Mouse (Mus musculus) liver, postnatal 0 days (tissue): Measurements from ENCODE around the gene 0610037L13Rik. TPM values are rescaled to one million over a fixed set of nuclear protein-coding genes. Genes with fewer than 3 reads are reported as not detected.

ENCODE experiments used
- ATAC-seq: fragments of 200-750 bp; cut with Nextera tagmentation; 2 replicates; pipeline ENCODE4 v1.8.0; 2017; ENCODE audit warnings: mild to moderate bottlenecking, moderate library complexity
- DNase-seq: peaks from one replicate; pipeline ENCODE4 v3.0.0-alpha.2; 2016
- H3K27ac ChIP-seq: fragments of 300-500 bp; sonication (generic); 2 replicates; pipeline ENCODE4 v1.5.1; 2014; ENCODE audit warnings: antibody characterized with exemption, moderate library complexity, mild to moderate bottlenecking, low read depth
- H3K27me3 ChIP-seq: fragments of 300-500 bp; sonication (generic); 2 replicates; pipeline ENCODE4 v1.6.1; 2014; ENCODE audit warnings: low read length, control low read depth, mixed read lengths; ENCODE audit not compliant: insufficient read depth
- H3K36me3 ChIP-seq: fragments of 300-500 bp; sonication (generic); replicated peaks from 2 replicates; pipeline ENCODE4 v1.6.1; 2014; ENCODE audit warnings: mild to moderate bottlenecking, control low read depth, low read length, moderate library complexity, mixed read lengths; ENCODE audit not compliant: insufficient read depth
- H3K4me1 ChIP-seq: fragments of 300-500 bp; sonication (generic); 2 replicates; pipeline ENCODE4 v1.6.1; 2014; ENCODE audit warnings: antibody characterized with exemption, mild to moderate bottlenecking, control low read depth; ENCODE audit not compliant: insufficient read depth
- H3K4me2 ChIP-seq: fragments of 300-500 bp; sonication (generic); 2 replicates; pipeline ENCODE4 v1.6.1; 2014; ENCODE audit warnings: low read depth, mild to moderate bottlenecking, low read length, moderate library complexity, mixed read lengths
- H3K4me3 ChIP-seq: fragments of 300-500 bp; sonication (generic); 2 replicates; pipeline ENCODE4 v1.5.1; 2014; ENCODE audit warnings: low read depth, low read length
- H3K9ac ChIP-seq: fragments of 300-500 bp; sonication (generic); replicated peaks from 2 replicates; pipeline ENCODE4 v1.6.1; 2014; ENCODE audit warnings: mild to moderate bottlenecking, moderate library complexity
- H3K9me3 ChIP-seq: fragments of 300-500 bp; sonication (generic); 2 replicates; pipeline ENCODE4 v1.6.1; 2016; ENCODE audit warnings: mild to moderate bottlenecking, control low read depth, low read length, mixed read lengths
- CTCF ChIP-seq: sonication (generic); IDR thresholded peaks from 2 replicates; pipeline ENCODE4 v1.5.1; 2016; ENCODE audit warnings: antibody characterized with exemption, low read depth
- EP300 ChIP-seq: IDR thresholded peaks from 2 replicates; pipeline ENCODE4 v1.6.1; 2016; ENCODE audit warnings: antibody characterized with exemption, low read depth, mild to moderate bottlenecking
- WGBS: fragments of 180-500 bp; shearing (Covaris S2); extraction: QIAGEN DNeasy Blood & Tissue Kit; methylation state at CpG from one replicate; pipeline ENCODE4 v1.1.7; 2014; ENCODE audit not compliant: insufficient replicate concordance; 5-methylcytosine and 5-hydroxymethylcytosine counted together
- polyA plus RNA-seq: library from polyadenylated mRNA; unstranded; fragments of >200 nt; fragmentation: Nextera tagmentation; extraction: Ambion mirVana; gene quantifications from 2 replicates; pipeline ENCODE4 v1.2.1, GENCODE M21; 2015

Gene 0610037L13Rik
- polyA plus RNA-seq, 1 experiment from 2014 or later = 44.4 TPM

DNA sequence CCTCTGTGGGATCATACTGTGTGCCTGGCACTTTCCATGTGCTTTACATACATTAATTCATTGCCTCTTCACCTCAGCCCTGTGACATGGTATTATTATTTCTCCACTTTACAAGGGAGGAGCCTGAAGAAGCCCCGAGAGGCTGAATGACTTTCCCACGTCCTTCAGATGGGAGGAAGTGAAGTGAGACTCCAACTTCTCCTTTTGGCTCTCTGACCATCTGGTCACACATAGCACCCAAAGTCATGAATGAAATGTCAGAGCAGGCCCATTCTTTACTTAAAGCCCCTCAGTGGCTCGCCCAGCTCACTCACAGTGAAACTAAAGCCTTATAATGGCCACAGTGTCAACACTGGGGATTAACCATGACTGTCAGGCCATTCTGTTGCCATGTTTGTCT, 45.6 kb downstream of the 0610037L13Rik start:
- Histone ChIP-seq H3K36me3 (no peaks in the 10 kb centered on the region), H3K4me2 (no peak overlapping the region), H3K9ac (no peak overlapping the region), H3K4me1 (no peaks in the 10 kb centered on the region), H3K27me3 (no peaks in the 10 kb centered on the region), H3K4me3 (no peak overlapping the region), H3K9me3 (no peaks in the 10 kb centered on the region), H3K27ac (no peak overlapping the region)
- ATAC-seq (no peak), DNase-seq (no peak)
- no peak for TF ChIP-seq CTCF
- no peak for TF ChIP-seq EP300
- 36% methylated on average over 3 of the region's 3 CpGs for WGBS

DNA sequence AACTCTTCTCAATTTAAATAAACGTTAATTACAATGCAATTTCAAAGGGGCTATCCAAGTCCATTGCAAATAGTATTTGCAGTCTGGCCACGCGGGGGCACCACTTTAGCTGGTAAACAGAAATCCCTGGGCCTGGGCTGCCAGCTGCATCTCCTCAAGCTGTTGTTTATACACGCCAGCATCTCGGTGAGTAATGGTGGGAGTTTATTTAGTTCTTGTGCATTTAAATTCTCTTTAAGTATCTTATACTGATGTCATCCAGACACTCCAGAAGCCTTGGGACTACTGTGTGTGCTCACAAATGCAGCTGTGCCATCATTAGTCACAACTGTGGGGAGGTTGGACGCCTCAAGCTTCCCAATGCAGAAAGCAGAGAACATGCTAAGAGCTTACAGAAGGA, 47.7 kb downstream of the 0610037L13Rik start:
- Histone ChIP-seq H3K27me3 (no peaks in the 10 kb centered on the region), H3K4me2 (no peak overlapping the region), H3K36me3 (no peaks in the 10 kb centered on the region), H3K9ac (no peak overlapping the region), H3K4me3 (no peak overlapping the region), H3K9me3 (no peaks in the 10 kb centered on the region), H3K4me1 (no peaks in the 10 kb centered on the region), H3K27ac (no peak overlapping the region)
- DNase-seq (peak; percentile 59), ATAC-seq (no peak)
- WGBS = 22% methylated on average over 6 of the region's 6 CpGs
- TF ChIP-seq EP300 (no peak), CTCF (peak; percentile 61)

DNA sequence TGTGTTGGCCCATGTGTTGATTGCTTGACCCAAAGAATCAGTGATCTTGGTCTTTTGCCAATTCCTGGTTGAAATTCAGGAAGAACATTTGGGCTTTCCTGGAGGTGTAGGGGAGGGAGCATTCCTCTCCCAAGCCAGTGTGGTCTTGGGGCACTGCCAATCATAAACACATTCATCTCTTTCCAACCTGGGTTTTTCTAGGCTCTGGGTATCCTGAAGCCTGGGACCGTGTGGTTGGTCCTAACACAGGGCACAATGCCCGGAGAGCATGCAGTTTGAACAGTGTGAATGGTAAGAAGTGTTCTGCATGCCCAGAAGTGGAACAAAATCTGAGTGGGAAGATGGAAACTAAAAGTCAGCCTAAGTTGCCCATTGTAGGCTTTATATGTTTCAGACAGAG, 48.5 kb downstream of the 0610037L13Rik start:
- ATAC-seq (no peak), DNase-seq (no peak)
- H3K27me3 ChIP-seq = no peaks in the 10 kb centered on the region
- H3K4me1 ChIP-seq = no peaks in the 10 kb centered on the region
- no peak overlapping the region for H3K4me2 ChIP-seq
- no peak overlapping the region for H3K9ac ChIP-seq
- no peak overlapping the region for H3K4me3 ChIP-seq
- no peak for TF ChIP-seq CTCF
- no peak for TF ChIP-seq EP300
- 75% methylated on average over 2 of the region's 2 CpGs for WGBS
- H3K9me3 ChIP-seq = no peaks in the 10 kb centered on the region
- H3K27ac ChIP-seq = no peak overlapping the region
- H3K36me3 ChIP-seq = no peaks in the 10 kb centered on the region

DNA sequence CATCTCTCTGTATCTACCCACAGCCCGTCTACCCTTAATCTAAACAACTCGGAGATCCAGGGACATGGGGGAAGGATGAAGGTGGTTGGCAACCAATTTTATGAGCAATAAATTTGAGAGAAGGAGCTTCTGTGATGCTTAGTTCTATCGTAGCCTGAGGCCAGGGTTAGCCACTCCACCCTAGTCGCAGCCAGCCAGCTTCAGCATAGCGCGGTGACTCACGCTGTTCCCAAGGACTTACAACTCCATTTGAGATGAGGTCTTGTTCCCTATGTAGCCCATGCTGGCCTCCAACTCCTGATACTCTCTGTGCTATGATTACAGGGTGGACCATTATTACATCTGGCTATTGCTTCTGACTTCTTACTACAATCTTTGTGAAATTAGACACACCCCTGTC, 53.1 kb downstream of the 0610037L13Rik start:
- no peak overlapping the region for H3K4me2 ChIP-seq
- no peak overlapping the region for H3K9ac ChIP-seq
- DNase-seq (no peak), ATAC-seq (no peak)
- 85% methylated on average over 7 of the region's 7 CpGs for WGBS
- H3K36me3 ChIP-seq = no peaks in the 10 kb centered on the region
- TF ChIP-seq EP300 = no peak
- no peak for TF ChIP-seq CTCF
- H3K4me1 ChIP-seq = no peaks in the 10 kb centered on the region
- H3K9me3 ChIP-seq = no peaks in the 10 kb centered on the region
- H3K27me3 ChIP-seq = no peaks in the 10 kb centered on the region
- H3K4me3 ChIP-seq = no peak overlapping the region
- no peak overlapping the region for H3K27ac ChIP-seq

DNA sequence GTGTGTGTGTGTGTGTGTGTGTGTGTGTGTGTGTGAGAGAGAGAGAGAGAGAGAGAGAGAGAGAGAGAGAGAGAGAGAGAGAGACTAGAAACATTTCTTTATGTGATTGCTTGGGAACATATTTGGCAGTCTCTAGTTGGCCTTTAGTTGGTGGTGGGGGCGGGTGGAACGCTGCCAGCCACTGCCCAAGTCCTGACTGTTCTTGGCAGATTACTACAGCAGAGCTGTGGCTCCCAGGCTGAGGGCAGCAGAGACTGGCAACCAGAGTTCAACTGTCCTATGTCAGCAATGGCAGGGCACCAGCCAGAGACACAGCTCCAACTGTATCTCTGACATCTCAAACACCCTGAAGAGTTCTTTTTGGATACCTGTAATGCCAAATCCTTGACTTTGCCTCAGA, 54.5 kb downstream of the 0610037L13Rik start:
- H3K9me3 ChIP-seq = no peaks in the 10 kb centered on the region
- 77% methylated on average over 2 of the region's 2 CpGs for whole genome bisulfite sequencing
- H3K4me2 ChIP-seq = no peak overlapping the region
- no peaks in the 10 kb centered on the region for H3K27me3 ChIP-seq
- TF ChIP-seq CTCF (no peak), EP300 (no peak)
- H3K27ac ChIP-seq = no peak overlapping the region
- no peak overlapping the region for H3K4me3 ChIP-seq
- ATAC-seq = no peak
- no peaks in the 10 kb centered on the region for H3K36me3 ChIP-seq
- no peak overlapping the region for H3K9ac ChIP-seq
- H3K4me1 ChIP-seq = no peaks in the 10 kb centered on the region
- DNase-seq = no peak

Other genes starting within 250 kb of the 0610037L13Rik start
- gene Dmrtb1, start 205.6 kb upstream of the 0610037L13Rik start, polyA plus RNA-seq = not detected in 2 replicates
- gene Lrp8, start 87.6 kb upstream of the 0610037L13Rik start, polyA plus RNA-seq = 0.61 and 0.63 TPM in 2 replicates
- 66.1 and 67.5 TPM in 2 replicates for gene Magoh, start 10.1 kb upstream of the 0610037L13Rik start, polyA plus RNA-seq
- gene Cpt2, start 33.8 kb downstream of the 0610037L13Rik start, polyA plus RNA-seq = 99.3 and 100 TPM in 2 replicates
- 0.04 TPM in 1 of 2 replicates, not detected in the other for gene Slc1a7, start 78.5 kb downstream of the 0610037L13Rik start, polyA plus RNA-seq
- 0.34 and 0.43 TPM in 2 replicates for gene Podn, start 206.6 kb downstream of the 0610037L13Rik start, polyA plus RNA-seq